Mouse (Mus musculus): ENCODE data around the gene Myh2. TPM values are rescaled to one million over a fixed set of nuclear protein-coding genes. Genes with fewer than 3 reads are reported as not detected.

Gene Myh2
- polyA plus RNA-seq (2017; shearing (Covaris generic)), result not detected

DNA sequence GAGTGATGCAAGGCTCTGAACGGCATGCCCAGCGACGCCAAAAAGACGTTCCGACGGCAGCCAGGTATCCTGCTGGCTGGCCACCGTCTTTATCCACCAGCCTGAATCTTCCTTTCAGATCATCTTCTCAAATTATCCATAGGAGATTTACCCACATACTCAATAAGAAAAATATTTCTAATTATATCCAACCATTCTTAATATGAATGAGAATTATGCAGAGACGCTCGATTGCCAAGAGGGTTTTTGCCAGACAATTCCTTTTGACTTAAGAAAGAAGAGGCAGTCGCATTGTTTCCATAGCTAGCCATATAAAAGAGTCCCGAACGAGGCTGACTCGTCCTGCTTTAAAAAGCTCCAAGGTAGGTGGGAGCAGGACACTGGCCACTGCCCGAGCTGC, at the start of gene Myh2:
Gene Myh2 (plus strand): TSS at position 301 of the 400 bp plus-strand sequence.

DNA sequence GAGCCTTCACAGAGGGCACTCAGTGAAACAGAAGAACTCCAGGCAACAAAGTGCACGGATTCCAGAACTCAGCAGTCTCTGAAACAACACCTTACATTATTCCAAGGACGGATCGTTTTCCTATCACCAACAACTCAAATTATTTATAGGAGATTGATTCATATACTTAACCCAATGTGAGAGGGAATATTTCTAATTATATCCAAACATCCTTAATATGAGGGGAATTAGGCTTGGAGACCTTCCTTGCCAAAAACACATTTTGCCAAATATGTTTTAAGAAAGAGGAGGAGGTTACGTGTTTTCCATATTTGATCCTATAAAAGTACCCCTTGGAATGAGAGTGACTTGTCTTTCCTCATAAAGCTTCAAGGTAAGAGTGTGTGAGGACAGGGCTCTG, 28.9 kb downstream of the Myh2 start, which contains the start of gene Myh1:
Gene Myh1 (plus strand): TSS at position 301 of the 400 bp plus-strand sequence.

DNA sequence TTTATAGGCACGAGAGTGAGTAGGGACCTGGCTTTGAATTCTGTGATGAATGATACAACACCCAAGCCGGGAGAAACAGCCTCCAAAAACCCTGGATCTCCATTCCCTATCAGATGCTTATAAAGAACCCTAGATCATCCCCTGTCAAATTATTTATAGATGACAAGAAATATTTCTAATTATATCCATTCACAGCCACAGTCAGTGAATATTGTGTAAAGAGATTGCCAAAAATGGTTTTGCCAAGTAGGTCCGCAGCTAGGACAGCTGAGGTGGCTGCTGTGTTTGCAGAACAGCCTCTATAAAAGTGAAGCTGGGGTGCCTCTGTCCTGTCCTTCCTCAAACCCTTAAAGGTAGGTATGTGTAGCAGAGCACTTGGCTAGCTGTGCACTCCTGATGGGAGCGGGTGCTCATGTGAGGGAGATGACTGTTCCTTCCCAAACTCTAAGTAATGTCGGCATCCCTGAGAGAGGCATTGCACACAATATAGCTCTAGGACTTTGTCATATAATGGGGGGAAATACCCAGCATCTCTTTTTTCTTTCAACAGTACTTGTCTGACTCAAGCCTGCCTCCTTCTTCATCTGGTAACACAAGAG, 66.8 kb downstream of the Myh2 start, which contains the start of gene Myh4:
Gene Myh4 (plus strand): TSS at position 549 of the 599 bp plus-strand sequence.

Other genes starting within 250 kb of the Myh2 start
- gene Tmem238l, start 214.4 kb upstream of the Myh2 start, polyA plus RNA-seq (2017; shearing (Covaris generic)), result not detected
- 1.1 TPM for gene Tmem220, start 145.9 kb upstream of the Myh2 start, polyA plus RNA-seq (2017; shearing (Covaris generic))
- 52.7 TPM for gene Adprm, start 118.4 kb upstream of the Myh2 start, polyA plus RNA-seq (2017; shearing (Covaris generic))
- gene Sco1, start 118.4 kb upstream of the Myh2 start, polyA plus RNA-seq (2017; shearing (Covaris generic)), result 11.7 TPM
- 0.14 TPM for gene Myh3, start 92.7 kb upstream of the Myh2 start, polyA plus RNA-seq (2017; shearing (Covaris generic))
- gene Myh1, start 29.0 kb downstream of the Myh2 start, polyA plus RNA-seq (2017; shearing (Covaris generic)), result not detected
- gene Myh4, start 67.0 kb downstream of the Myh2 start, polyA plus RNA-seq (2017; shearing (Covaris generic)), result not detected
- 0.05 TPM for gene Myh8, start 106.1 kb downstream of the Myh2 start, polyA plus RNA-seq (2017; shearing (Covaris generic))
- gene Myh13, start 150.6 kb downstream of the Myh2 start, polyA plus RNA-seq (2017; shearing (Covaris generic)), result not detected

Measured in CD4-positive, CD25-positive, alpha-beta regulatory T cell (primary cell).